Mouse (Mus musculus) MEL (cell line): ENCODE measurements around the gene Tnf. TPM values are rescaled to one million over a fixed set of nuclear protein-coding genes. Genes with fewer than 3 reads are reported as not detected.

Experiments
- DNase-seq: peaks from one replicate; pipeline ENCODE4 v3.0.0; 2011; ENCODE audit warnings: low read depth, low spot score
- H3K27ac ChIP-seq: 2 replicates; pipeline ENCODE4 v1.5.1; 2012; ENCODE audit warnings: low read depth, mild to moderate bottlenecking, control low read depth, low read length, moderate library complexity; ENCODE audit not compliant: control insufficient read depth
- H3K27me3 ChIP-seq, 2 experiments: fragments of 150-350 bp in 1 of 2; sonication (generic) in 1 of 2; 2 replicates each; pipeline ENCODE4 v1.6.1; 2012; ENCODE audit warnings: low read length in 2 of 2, mild to moderate bottlenecking in 2 of 2, improper control_type of control experiment in 1 of 2, moderate library complexity in 1 of 2; ENCODE audit not compliant: insufficient read depth in 2 of 2, control insufficient read depth in 1 of 2
- H3K36me3 ChIP-seq, 2 experiments: 2 replicates each; pipeline ENCODE4 v1.6.1; 2012 to 2014; ENCODE audit warnings: low read length in 2 of 2, improper control_type of control experiment in 1 of 2, inconsistent platforms in 1 of 2, mild to moderate bottlenecking in 1 of 2; ENCODE audit not compliant: insufficient read depth in 2 of 2, control insufficient read depth in 1 of 2
- H3K4me1 ChIP-seq, 2 experiments: fragments of 150-350 bp in 1 of 2; sonication (generic) in 1 of 2; 2 replicates each; pipeline ENCODE4 v1.6.1; 2012; ENCODE audit warnings: low read length in 2 of 2, improper control_type of control experiment in 1 of 2, mild to moderate bottlenecking in 1 of 2; ENCODE audit not compliant: insufficient read depth in 2 of 2, control insufficient read depth in 1 of 2
- H3K4me3 ChIP-seq, 2 experiments: fragments of 150-350 bp in 1 of 2; sonication (generic) in 1 of 2; 2 replicates each; pipeline ENCODE4 v1.5.1; 2012; ENCODE audit warnings: low read depth in 2 of 2, low read length in 2 of 2, mild to moderate bottlenecking in 2 of 2, moderate library complexity in 2 of 2, control low read depth in 1 of 2, improper control_type of control experiment in 1 of 2; ENCODE audit not compliant: control insufficient read depth in 1 of 2, insufficient read depth in 1 of 2
- H3K79me2 ChIP-seq: 2 replicates; pipeline ENCODE4 v1.6.1; 2012; ENCODE audit warnings: mild to moderate bottlenecking, low read length, moderate library complexity; ENCODE audit not compliant: control insufficient read depth, poor library complexity, insufficient read depth
- H3K9ac ChIP-seq: 2 replicates; pipeline ENCODE4 v1.6.1; 2012; ENCODE audit warnings: low read depth, mild to moderate bottlenecking, control low read depth, low read length, moderate library complexity; ENCODE audit not compliant: control insufficient read depth, poor library complexity, severe bottlenecking
- H3K9me3 ChIP-seq: fragments of 150-350 bp; sonication (generic); replicated peaks from 2 replicates; pipeline ENCODE4 v1.6.1; 2012; ENCODE audit warnings: mild to moderate bottlenecking, low read length, improper control_type of control experiment, moderate library complexity; ENCODE audit not compliant: insufficient read depth
- CHD1 ChIP-seq: IDR thresholded peaks from 2 replicates; pipeline ENCODE4 v1.6.1; 2012; ENCODE audit warnings: low read depth, mild to moderate bottlenecking, inconsistent platforms, low read length, improper control_type of control experiment
- CHD2 ChIP-seq: IDR thresholded peaks from 2 replicates; pipeline ENCODE4 v1.6.1; 2011; ENCODE audit warnings: low read length, improper control_type of control experiment
- ETS1 ChIP-seq: IDR thresholded peaks from 2 replicates; pipeline ENCODE4 v1.6.1; 2012; ENCODE audit warnings: low read depth, mild to moderate bottlenecking, inconsistent platforms, low read length, improper control_type of control experiment, moderate library complexity
- GABPA ChIP-seq: IDR thresholded peaks from 2 replicates; pipeline ENCODE4 v1.6.1; 2012; ENCODE audit warnings: low read depth, mild to moderate bottlenecking, inconsistent platforms, low read length, improper control_type of control experiment, moderate library complexity
- HCFC1 ChIP-seq: IDR thresholded peaks from 2 replicates; pipeline ENCODE4 v1.6.1; 2012; ENCODE audit warnings: low read depth, mild to moderate bottlenecking, inconsistent platforms, low read length, improper control_type of control experiment, moderate library complexity
- JUND ChIP-seq: IDR thresholded peaks from 2 replicates; pipeline ENCODE4 v1.6.1; 2011; ENCODE audit warnings: low read depth, mild to moderate bottlenecking, improper control_type of control experiment, low read length
- KAT2A ChIP-seq: conservative IDR thresholded peaks from 2 replicates; pipeline ENCODE4 v1.6.1; 2012; ENCODE audit warnings: low read depth, low read length, improper control_type of control experiment, inconsistent platforms
- MAFK ChIP-seq: IDR thresholded peaks from 2 replicates; pipeline ENCODE4 v1.6.1; 2011; ENCODE audit warnings: low read depth, mild to moderate bottlenecking, low read length, improper control_type of control experiment, borderline replicate concordance
- MAX ChIP-seq: IDR thresholded peaks from 2 replicates; pipeline ENCODE4 v1.6.1; 2011; ENCODE audit warnings: low read length, improper control_type of control experiment
- MAZ ChIP-seq: IDR thresholded peaks from 2 replicates; pipeline ENCODE4 v1.6.1; 2012; ENCODE audit warnings: low read depth, mild to moderate bottlenecking, inconsistent platforms, low read length, improper control_type of control experiment
- MEF2A ChIP-seq: IDR thresholded peaks from 2 replicates; pipeline ENCODE4 v1.6.1; 2014; ENCODE audit warnings: low read depth, mild to moderate bottlenecking, inconsistent platforms, low read length, improper control_type of control experiment; ENCODE audit not compliant: poor library complexity, insufficient replicate concordance, severe bottlenecking; ENCODE audit errors: extremely low read depth
- MXI1 ChIP-seq: IDR thresholded peaks from 2 replicates; pipeline ENCODE4 v1.6.1; 2011; ENCODE audit warnings: mild to moderate bottlenecking, low read depth, low read length, improper control_type of control experiment
- MYB ChIP-seq: IDR thresholded peaks from 2 replicates; pipeline ENCODE4 v1.6.1; 2011; ENCODE audit warnings: mild to moderate bottlenecking, low read depth, low read length, improper control_type of control experiment
- MYC ChIP-seq: IDR thresholded peaks from 2 replicates; pipeline ENCODE4 v1.6.1; 2011; ENCODE audit warnings: low read depth, mild to moderate bottlenecking, low read length, improper control_type of control experiment, moderate library complexity
- NELFE ChIP-seq: IDR thresholded peaks from 2 replicates; pipeline ENCODE4 v1.6.1; 2011; ENCODE audit warnings: low read depth, low read length, improper control_type of control experiment
- POLR2A ChIP-seq, 2 experiments: IDR thresholded peaks; 2 replicates each; pipeline ENCODE4 v1.6.1; 2011 to 2012; ENCODE audit warnings: low read length in 2 of 2, mild to moderate bottlenecking in 2 of 2, control low read depth in 1 of 2, improper control_type of control experiment in 1 of 2, low read depth in 1 of 2, moderate library complexity in 1 of 2; ENCODE audit not compliant: control insufficient read depth in 1 of 2, insufficient read depth in 1 of 2, poor library complexity in 1 of 2
- POLR2AphosphoS2 ChIP-seq: IDR thresholded peaks from 2 replicates; pipeline ENCODE4 v1.6.1; 2011; ENCODE audit warnings: low read length, improper control_type of control experiment
- RCOR1 ChIP-seq: IDR thresholded peaks from 2 replicates; pipeline ENCODE4 v1.6.1; 2012; ENCODE audit warnings: low read depth, mild to moderate bottlenecking, inconsistent platforms, low read length, improper control_type of control experiment
- SIN3A ChIP-seq: IDR thresholded peaks from 2 replicates; pipeline ENCODE4 v1.6.1; 2012; ENCODE audit warnings: low read length, improper control_type of control experiment, inconsistent platforms
- SMC3 ChIP-seq: IDR thresholded peaks from 2 replicates; pipeline ENCODE4 v1.6.1; 2011; ENCODE audit warnings: low read depth, low read length, improper control_type of control experiment
- TCF12 ChIP-seq: IDR thresholded peaks from 2 replicates; pipeline ENCODE4 v1.6.1; 2014; ENCODE audit warnings: low read depth, mild to moderate bottlenecking, inconsistent platforms, low read length, improper control_type of control experiment, moderate library complexity
- USF1 ChIP-seq: IDR thresholded peaks from 2 replicates; pipeline ENCODE4 v1.6.1; 2014; ENCODE audit warnings: low read depth, mild to moderate bottlenecking, inconsistent platforms, low read length, improper control_type of control experiment, moderate library complexity
- USF2 ChIP-seq, 2 experiments: IDR thresholded peaks; 2 replicates each; pipeline ENCODE4 v1.6.1; 2011 to 2012; ENCODE audit warnings: improper control_type of control experiment in 2 of 2, low read length in 2 of 2, borderline replicate concordance in 1 of 2, inconsistent platforms in 1 of 2, low read depth in 1 of 2, mild to moderate bottlenecking in 1 of 2; ENCODE audit not compliant: insufficient read depth in 1 of 2
- polyA plus RNA-seq, 2 experiments: library from polyadenylated mRNA; stranded (reverse) in 1 of 2; unstranded in 1 of 2; fragments of >175 nt in 1 of 2; fragments of >200 nt in 1 of 2; gene quantifications; 2 replicates each; pipeline versions ENCODE4 v1.2.1 to v1.2.4; 2012; ENCODE audit warnings: low replicate concordance in 2 of 2, low read depth in 1 of 2; ENCODE audit not compliant: insufficient read length in 2 of 2, insufficient read depth in 1 of 2, missing spikeins in 1 of 2
- total RNA-seq: library from RNA; depleted of rRNA; stranded (reverse); fragments of 300-350 nt; gene quantifications from 2 replicates; pipeline ENCODE4 v1.2.3, GENCODE M21; 2012

Tnf gene
- total and polyA plus RNA-seq, 3 experiments = 1.2 to 2.0 TPM; not detected in 1

DNA sequence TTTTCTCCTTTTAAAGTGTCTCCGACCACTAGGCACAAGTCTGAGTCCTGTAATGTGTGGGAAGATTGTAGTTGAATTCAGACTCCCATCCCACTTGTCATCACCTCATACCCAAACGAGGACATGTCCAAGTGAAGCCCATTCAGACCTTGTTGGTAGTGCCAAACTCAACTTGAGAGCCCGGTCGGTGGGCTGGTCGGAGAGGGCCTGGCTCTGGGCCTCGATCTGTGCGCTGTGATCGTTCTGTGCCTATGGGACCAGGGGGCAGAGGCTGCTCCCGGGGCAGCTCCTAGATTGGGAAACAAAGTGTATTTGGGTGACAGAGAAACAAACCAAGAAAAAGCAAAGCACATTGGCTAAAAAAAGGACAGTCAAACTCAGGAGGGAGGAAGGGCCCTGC, 48.7 kb downstream of the Tnf start:
- Histone ChIP-seq H3K9ac (no peak overlapping the region), H3K4me1 (no peaks in the 10 kb centered on the region), H3K9me3 (no peaks in the 10 kb centered on the region), H3K79me2 (peaks cover 18% of the 10 kb centered on the region; the same call in 1 of the 2 replicates), H3K27me3 (no peaks in the 10 kb centered on the region), H3K27ac (no peak overlapping the region), H3K4me3 (no peak overlapping the region), H3K36me3 (peaks cover 7 to 16% of the 10 kb centered on the region in 2 experiments)
- no peak for DNase-seq
- TF ChIP-seq MEF2A (no peak), USF2 (IDR thresholded peaks at IDR 0.05; ENCODE audit: borderline replicate concordance in 1 of 2, insufficient read depth in 1 of 2, low read depth in 1 of 2, low read length in 2 of 2) (no peak), RCOR1 (no peak), SIN3A (no peak), POLR2A (IDR thresholded peaks at IDR 0.05; ENCODE audit: control insufficient read depth in 1 of 2, insufficient read depth in 1 of 2, low read depth in 1 of 2, low read length in 2 of 2, poor library complexity in 1 of 2) (no peak), MXI1 (no peak), JUND (no peak), NELFE (no peak), MYC (no peak), CHD2 (no peak), TCF12 (no peak), POLR2AphosphoS2 (no peak)

DNA sequence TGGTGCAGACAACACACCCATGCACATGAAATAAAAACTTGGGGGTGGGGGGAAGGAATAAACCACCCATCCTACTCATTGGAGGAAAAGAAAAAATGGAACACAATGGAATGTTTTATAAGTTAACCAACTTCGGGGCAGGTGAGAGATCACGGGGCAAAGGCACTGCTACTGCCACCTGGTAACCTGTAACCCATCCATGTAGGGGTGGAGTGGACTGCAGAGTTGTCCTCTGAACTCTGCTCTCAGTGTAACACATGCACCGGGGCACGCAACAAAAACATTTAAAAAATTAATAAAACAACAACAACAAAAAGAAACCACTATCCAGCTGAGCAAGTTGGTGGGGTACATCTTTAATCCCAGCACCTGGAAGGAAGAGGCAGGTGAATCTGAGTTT, 49.7 kb downstream of the Tnf start:
- Histone ChIP-seq H3K27me3 (no peaks in the 10 kb centered on the region), H3K9ac (no peak overlapping the region), H3K4me1 (no peaks in the 10 kb centered on the region), H3K36me3 (peaks cover 7 to 12% of the 10 kb centered on the region in 2 experiments), H3K27ac (no peak overlapping the region), H3K79me2 (peaks cover 12% of the 10 kb centered on the region; the same call in 1 of the 2 replicates), H3K4me3 (no peak overlapping the region), H3K9me3 (no peaks in the 10 kb centered on the region)
- TF ChIP-seq MYC = no peak
- TF ChIP-seq ETS1 = no peak
- no peak for TF ChIP-seq KAT2A
- TF ChIP-seq RCOR1 = no peak
- no peak for TF ChIP-seq MYB
- TF ChIP-seq JUND = no peak
- TF ChIP-seq CHD2 = no peak
- no peak for TF ChIP-seq MAX
- no peak for TF ChIP-seq USF1
- TF ChIP-seq MEF2A = no peak
- no peak for TF ChIP-seq NELFE
- TF ChIP-seq SIN3A = no peak
- TF ChIP-seq SMC3 = no peak
- TF ChIP-seq CHD1 = no peak
- TF ChIP-seq MAFK = no peak
- no peak for TF ChIP-seq GABPA
- no peak for TF ChIP-seq HCFC1
- TF ChIP-seq MAZ = no peak
- DNase-seq = no peak
